Mouse (Mus musculus): Measurements from ENCODE around the gene Clcn3.

Gene Clcn3

DNA sequence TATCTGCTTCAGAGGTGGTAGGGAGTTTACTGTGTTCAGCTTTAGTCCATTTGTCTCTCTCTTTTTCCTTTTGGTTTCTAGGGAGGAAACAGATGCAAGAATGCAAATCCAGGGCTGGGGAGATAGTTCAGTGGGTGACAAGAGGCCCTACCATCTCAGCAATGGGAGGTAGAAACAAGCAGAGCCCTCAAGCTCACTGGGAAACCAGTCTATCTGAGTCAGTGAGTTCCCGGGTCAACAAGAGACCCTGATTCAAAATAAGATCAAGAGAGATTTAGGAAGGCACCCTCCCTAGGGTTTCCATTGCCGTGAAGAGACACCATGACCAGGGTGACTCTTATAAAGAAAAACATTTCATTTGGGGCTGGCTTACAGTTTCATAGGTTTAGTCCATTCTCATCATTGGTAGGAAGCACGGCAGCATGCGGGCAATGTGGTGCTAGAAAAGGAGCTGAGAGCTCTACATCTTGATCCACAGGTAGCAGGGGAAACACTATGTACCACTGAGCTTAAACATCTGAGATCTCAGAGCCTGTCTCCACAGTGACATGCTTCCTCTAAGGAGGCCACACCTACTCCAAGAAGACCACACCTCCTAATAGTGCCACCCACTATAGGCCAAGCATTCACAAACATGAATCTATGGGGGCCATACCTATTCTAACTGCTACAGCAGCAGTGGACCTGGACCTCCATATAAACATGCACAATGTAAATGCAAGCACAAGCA lies 114.7 kb downstream of the Clcn3 start:
- no peak for DNase-seq

DNA sequence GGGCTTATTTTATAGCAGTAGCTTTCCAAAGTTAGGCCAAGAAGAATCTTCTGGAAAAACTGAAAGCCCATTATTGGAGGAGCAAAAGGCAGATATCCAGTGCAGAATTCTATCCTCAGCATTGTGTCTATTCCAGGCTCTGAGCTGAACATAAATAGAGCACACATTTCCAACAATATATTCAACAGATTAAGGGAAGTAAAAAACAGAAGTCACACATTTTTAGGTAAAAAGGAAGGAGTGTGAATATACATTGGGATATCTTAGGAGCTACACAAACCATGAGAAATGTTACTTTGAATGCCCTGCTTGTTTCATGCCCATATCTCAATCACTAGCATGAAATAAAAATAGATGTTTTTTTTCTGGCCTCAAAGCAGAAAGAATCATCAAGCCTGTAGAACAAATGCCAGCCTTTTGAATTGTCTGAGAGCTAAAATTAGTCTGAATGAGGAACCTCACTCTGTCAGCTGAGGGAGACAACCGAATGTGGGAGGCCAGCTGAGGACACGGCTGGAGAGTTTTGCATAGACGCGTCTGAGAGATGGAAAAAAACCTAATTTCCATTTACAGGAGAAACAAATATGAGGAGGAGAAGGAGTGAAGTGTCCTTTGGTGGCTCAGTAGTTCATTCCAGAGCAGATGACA lies 115.5 kb downstream of the Clcn3 start:
- DNase-seq: no peak

GRCm38 (mm10) chr8:60865504-60866114 lies 117.5 kb downstream of the Clcn3 start:
- peak; percentile 29 for DNase-seq

- no peak for DNase-seq
Measured at GRCm38 (mm10) chr8:60864875-60865274, 118.2 kb downstream of the Clcn3 start.

- no peak for DNase-seq
Measured at GRCm38 (mm10) chr8:60861783-60862182, 121.3 kb downstream of the Clcn3 start.

DNA sequence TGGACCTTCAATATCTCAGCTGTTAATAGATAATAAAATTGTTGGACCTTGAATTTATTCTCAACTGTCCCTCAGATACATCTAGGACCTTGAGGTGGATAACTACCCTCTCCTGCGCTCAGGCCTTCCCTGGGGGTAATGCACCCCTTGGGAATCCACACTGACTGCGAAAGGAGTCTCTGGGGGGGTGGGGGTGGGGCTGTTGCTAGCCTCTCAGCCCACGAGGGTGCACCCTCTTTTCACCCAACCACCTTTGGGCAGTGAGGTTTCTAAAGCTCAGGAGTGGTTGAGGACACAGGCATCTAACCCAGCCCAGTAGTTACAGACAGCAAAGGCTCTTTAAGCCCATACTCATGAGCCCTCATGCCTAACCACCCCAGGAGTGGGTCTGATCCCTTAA lies 122.4 kb downstream of the Clcn3 start:
- DNase-seq: no peak

All from thymus, postnatal 25 days (tissue).